Mouse (Mus musculus): ENCODE data around the gene Dennd1a.

DNA sequence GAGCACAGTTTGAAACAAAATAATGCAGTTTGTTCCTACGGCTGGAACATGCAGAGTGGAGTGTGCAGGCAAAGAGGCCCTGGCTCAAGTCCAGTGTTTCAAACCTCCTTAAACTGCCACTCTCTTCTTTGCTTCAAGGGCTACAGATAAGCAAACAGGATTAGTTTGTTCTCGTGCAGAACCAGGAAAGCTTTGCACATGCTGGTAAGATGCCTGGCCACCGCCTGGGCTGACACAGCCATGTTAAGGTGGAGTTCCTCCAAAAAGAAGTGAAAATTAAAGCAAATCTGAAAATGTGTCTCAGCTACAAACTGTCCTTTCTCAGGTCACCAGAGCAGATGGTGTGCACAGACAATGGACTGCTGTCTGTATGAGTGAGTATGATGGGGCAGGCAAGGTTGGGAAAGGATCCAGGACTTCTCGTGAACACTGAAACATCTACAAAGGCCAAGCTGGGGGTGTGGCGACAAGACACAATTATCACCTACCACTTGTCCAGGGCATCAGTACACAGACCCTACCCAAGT is 273.3 kb downstream of the Dennd1a start:
- no peak for TF ChIP-seq CTCF (IDR thresholded peaks at IDR 0.05; ENCODE audit: low read depth)
- TF ChIP-seq EP300 (optimal IDR thresholded peaks at IDR 0.05) = no peak

All from stomach, postnatal 0 days (tissue).